Mouse (Mus musculus): ENCODE measurements around the gene Nos1ap.

The Nos1ap gene

GRCm38 (mm10) chr1:170305002-170305401 is 284.7 kb downstream of the Nos1ap start:
- in situ Hi-C loops (cut with MboI; ENCODE audit: low sequenced_read_pairs), result no loop called here

- in situ Hi-C loops (cut with MboI; ENCODE audit: low sequenced_read_pairs), result no loop called here
These were observed 286.6 kb downstream of the Nos1ap start for GRCm38 (mm10) chr1:170303103-170303502.

GRCm38 (mm10) chr1:170302456-170302855 is 287.2 kb downstream of the Nos1ap start:
- in situ Hi-C loops (cut with MboI; ENCODE audit: low sequenced_read_pairs), result no loop called here

GRCm38 (mm10) chr1:170301686-170302085 is 288.0 kb downstream of the Nos1ap start:
- in situ Hi-C loops (cut with MboI; ENCODE audit: low sequenced_read_pairs), result no loop called here

GRCm38 (mm10) chr1:170299496-170299895 is 290.2 kb downstream of the Nos1ap start:
- in situ Hi-C loops (cut with MboI; ENCODE audit: low sequenced_read_pairs), result no loop called here

GRCm38 (mm10) chr1:170294786-170295570 is 294.7 kb downstream of the Nos1ap start:
- in situ Hi-C loops (cut with MboI; ENCODE audit: low sequenced_read_pairs), result no loop called here

GRCm38 (mm10) chr1:170293257-170293656 is 296.4 kb downstream of the Nos1ap start:
- in situ Hi-C loops (cut with MboI; ENCODE audit: low sequenced_read_pairs), result no loop called here

- in situ Hi-C loops (cut with MboI; ENCODE audit: low sequenced_read_pairs), result no loop called here
These were observed 297.3 kb downstream of the Nos1ap start for GRCm38 (mm10) chr1:170292239-170292951.

DNA sequence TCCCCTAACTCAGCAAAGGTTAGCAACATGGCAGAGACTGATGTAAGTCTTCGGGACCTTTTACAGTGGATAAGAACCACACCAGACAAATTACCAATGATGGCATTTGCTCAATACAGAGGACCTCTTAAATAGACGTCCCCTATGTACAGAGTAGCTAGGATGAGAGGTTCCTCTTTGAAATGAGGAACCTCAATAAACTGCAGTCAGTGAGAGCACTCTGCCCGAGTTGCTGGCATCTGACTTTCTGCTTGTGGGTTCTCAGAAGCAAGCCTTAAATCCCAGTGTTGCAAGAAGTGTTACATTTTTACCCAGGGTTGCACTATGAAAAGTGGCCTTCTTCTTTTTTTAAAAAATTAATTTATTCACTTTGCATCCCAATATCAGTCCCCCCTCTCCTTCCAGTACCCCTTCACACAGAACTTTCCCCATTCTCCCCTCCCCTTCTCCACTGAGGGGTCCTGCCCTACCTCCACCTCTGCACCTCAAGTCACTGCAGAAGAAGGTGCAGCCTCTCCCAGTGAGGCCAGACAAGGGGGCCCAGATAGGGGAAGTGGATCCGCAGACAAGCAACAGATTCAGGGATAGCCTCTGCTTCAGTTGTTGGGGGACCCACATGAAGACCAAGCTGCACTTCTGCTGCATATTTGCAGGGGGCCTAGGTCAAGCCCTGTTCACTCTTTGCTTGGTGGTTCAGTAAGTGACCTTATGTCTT is 307.1 kb downstream of the Nos1ap start:
- in situ Hi-C loops (cut with MboI; ENCODE audit: low sequenced_read_pairs), result no loop called here

GRCm38 (mm10) chr1:170277016-170277415 is 312.6 kb downstream of the Nos1ap start, which contains the start of gene Sh2d1b1:
Gene Sh2d1b1 (plus strand): TSS chr1:170277320.
- in situ Hi-C loops (cut with MboI; ENCODE audit: low sequenced_read_pairs), result no loop called here

GRCm38 (mm10) chr1:170273252-170273651 is 316.4 kb downstream of the Nos1ap start:
- in situ Hi-C loops (cut with MboI; ENCODE audit: low sequenced_read_pairs), result no loop called here

DNA sequence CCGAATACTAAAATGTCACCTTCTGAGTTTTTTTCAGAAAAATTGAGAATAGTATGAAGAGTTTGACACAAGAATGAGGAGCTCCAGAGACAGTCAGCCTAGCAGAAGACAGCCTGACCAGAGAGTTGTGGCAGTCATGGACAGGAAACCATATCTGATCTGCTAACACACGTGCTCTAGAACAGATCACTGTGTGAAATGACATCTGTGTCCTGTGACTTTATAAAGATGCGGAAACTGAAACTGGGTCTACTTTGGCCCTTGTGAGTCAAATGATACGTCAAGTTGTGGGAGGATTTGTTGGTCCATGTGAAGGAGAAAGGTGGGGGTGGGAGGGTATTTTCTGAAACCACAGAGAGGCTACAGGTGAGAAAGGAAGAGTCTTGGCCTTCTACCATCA is 319.0 kb downstream of the Nos1ap start:
- in situ Hi-C loops (cut with MboI; ENCODE audit: low sequenced_read_pairs), result no loop called here

DNA sequence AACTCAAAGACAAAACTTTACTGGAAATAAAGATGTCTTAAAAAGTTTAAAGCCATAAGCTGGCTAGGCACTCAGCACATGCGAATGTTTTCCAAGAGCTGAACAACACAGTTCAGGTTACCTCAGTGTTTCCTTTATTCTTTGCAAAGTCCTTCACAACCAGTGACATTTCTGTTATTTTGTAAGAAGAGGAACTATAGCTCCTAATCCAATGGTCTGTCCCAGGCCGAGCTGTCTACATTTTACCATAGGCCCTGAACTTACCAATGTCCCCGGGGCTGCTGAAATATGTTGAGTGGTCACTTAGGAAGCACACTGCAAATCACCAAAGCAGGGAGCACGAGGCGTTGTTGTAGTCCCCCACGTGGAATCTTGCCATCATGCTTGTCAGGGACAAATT is 319.4 kb downstream of the Nos1ap start:
- in situ Hi-C loops (cut with MboI; ENCODE audit: low sequenced_read_pairs), result no loop called here

- in situ Hi-C loops (cut with MboI; ENCODE audit: low sequenced_read_pairs), result no loop called here
These were observed 334.1 kb downstream of the Nos1ap start for GRCm38 (mm10) chr1:170255560-170255910.

DNA sequence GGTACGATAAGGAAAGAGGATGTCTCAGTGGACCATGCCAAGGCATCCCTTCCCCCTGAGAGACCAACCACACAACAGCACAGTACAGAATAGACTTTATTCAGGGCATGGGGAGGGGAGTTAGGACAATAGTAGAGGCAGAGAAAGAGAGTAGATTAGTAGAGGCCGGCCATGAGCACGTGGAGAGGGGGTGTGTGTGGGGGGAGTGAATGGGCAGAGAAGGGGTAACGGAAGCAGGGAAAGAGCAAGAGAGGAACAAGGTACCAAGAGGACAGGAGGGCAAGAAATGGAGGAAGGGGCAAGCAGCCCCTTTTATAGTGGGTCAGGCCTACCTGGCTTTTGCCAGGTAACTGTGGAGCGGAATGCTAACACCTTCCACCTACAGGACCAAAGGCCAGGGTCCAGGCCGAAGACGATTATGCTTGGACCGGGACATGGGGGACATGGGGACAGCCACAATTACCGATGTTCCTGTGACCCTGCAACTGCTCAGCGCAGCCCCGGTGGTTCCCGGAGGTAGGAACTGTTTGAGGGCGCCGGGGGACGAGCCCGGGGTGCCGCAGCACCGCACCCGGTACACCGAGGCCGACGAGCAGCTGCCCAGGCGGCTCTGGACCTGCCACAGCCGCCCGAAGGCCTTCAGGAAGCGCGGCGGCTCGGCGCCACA is 334.6 kb downstream of the Nos1ap start:
- in situ Hi-C loops (cut with MboI; ENCODE audit: low sequenced_read_pairs), result no loop called here
